Mouse (Mus musculus) ES-Bruce4 (cell line): ENCODE measurements around the gene Samd4b.

Experiments used
- CTCF ChIP-seq: IDR thresholded peaks from one replicate; pipeline ENCODE4 v1.8.1; 2011; ENCODE audit warnings: low read depth, low read length
- POLR2A ChIP-seq: IDR thresholded peaks from one replicate; pipeline ENCODE4 v1.8.1; 2011; ENCODE audit warnings: low read length; ENCODE audit not compliant: insufficient read depth

- TF ChIP-seq CTCF (no peak), POLR2A (no peak)
These were observed 19.3 kb downstream of the Samd4b start for GRCm38 (mm10) chr7:28578543-28579053.
